Mouse (Mus musculus) cerebellum, adult (tissue): ENCODE data around the gene Gngt2.

ENCODE experiments used
- ATAC-seq: cut with Nextera tagmentation; 2 replicates; pipeline ENCODE4 v1.9.2; 2017; ENCODE audit warnings: mild to moderate bottlenecking, moderate library complexity, mixed read lengths; ENCODE audit not compliant: insufficient number of reproducible peaks, low FRiP score, low TSS enrichment

Gene Gngt2

DNA sequence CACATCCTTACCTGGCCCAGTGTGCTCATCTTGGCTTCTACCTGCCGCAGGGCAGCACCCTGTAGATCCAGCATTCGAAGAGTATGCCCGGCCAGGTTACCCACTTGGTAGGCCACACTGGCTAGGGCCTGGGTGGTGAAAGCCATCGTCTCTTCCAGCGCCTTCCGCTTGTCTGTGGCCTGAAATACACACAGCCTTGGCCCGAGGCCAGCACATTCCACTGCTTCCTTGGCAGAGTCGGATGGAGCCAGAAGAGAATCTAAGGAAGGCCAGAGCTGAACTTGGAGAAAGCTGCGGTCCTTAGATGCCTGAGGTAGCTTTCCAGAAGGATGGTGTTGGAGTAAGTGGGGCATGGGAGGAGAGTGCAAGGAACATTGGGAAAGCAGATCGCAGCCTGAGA, at the start of gene Gngt2:
Gene Gngt2, plus strand, starts transcription at position 158 of the 400 bp plus-strand sequence.
- ATAC-seq: no peak

DNA sequence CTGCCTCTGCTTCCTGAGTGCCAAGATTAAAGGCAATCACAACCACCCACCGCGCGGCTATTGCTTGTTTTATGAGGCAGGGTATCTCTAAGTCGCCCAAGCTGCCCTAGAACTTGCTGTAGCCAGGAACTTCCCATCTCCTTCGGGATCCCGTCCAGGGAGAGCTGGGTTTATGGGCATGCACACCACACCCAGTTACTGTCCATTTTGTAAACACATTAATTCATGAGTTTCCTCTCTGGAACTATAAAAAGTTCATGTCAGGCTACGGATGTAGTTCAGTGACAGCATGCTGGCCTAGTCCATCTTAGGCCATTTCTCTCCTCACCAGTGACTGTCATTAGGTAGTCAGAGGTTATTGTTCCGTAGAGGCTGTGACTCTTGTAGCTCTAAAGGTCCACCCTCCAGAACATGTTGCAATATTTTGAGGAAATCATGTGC, 47.5 kb upstream of the Gngt2 start:
- no peak for ATAC-seq

DNA sequence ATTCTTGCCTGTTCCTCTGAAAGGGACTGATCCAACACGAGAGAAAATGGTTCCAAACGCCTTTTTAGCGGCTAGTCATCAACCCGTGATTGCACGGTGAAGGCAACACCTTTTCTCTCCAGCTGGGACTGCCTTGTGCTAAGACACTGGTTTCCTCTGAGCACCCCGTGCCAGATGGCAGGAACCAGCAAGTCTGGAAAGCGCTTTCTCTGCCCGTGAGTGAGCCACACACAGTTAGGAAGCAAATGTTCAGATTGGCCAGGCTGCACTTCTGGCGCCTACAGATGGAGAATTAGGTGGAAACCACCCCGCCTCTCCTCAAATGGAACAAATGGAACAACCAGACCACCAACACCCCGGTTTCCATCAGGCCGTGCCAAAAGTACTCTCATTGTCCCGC, 45.2 kb upstream of the Gngt2 start:
- no peak for ATAC-seq

DNA sequence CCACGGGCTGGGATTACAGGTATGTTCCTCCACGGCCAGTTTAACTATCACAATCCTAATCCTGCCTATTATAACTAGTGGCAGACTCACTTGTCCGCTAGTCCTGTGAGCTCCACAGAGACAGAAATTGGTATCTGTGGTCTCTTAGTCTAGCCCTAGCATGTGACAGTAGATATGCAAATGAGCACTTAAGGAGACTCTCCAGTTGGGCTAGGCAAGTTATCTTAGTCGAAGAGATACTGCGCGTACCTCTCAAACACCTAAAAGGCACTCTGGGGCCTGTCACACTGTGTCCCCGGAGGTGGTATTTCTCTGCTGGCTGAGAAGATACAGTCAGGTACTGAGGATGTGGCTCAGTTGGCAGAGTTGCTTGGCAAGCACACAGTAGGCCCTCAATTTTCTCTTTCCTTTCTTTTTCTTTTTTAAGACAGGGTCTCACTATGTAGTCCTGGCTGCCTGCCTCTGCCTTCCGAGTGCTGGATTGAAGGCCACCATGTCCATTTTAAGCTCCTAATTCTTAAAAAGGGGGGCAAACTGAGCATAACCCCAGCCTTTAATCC, 44.0 kb upstream of the Gngt2 start:
- no peak for ATAC-seq

DNA sequence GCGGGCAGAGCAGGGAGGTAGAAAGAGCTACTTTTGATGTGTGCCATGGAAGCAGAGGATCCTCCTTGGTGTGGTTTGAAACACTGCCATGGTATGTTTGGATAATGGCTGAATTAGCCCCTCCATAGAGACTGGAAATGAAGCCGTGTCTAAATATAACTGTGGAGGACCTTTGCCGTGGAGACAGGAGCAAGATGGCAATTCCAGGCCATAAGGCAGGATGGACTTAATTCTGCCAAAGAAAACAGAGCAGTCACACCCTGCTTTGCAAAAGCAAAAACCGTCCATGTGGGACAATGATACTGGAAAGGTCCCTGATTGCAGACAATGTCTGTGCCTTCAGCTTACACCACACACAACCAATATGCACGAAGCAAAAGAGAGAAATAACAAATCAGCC, 42.8 kb upstream of the Gngt2 start:
- ATAC-seq: no peak

DNA sequence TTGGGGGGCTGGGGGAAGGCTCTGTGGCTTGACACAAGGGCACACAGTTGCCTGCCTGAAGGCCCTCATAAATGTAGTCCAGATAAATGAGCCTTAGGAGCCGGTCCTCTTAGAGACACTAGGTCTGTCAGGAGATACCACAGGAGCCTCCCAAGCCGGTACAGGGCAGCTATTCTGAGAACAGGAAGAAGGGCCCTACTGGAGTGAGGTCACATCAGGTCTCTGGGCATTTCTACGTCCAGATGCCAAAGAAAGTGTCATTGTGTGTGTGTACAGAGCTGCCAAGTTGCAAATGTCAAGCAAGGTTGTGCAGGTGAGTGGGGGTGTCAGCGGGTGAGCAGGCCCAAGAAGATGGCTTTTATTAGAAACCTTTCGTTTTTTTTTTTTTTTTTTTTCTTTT, 41.4 kb upstream of the Gngt2 start:
- no peak for ATAC-seq

DNA sequence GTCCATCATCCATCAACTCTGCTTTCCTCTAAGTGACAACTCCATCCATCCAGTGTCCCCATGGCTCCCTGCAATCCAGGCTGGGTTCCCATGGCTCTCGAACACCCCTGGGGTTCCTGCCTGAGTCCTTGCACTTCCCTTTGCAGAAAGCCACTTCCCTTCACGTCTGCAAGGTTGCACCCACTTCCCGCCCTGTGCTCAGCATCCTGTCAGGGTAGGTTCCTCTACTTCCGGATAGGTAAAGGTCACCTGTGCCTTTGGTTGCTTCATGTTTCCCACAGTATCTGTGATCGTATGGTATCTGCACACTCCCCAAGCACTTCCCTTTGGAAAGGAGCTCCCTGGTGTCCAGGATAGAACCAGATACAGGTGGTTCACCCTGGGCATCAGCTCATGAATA, 32.0 kb upstream of the Gngt2 start:
- ATAC-seq: no peak

DNA sequence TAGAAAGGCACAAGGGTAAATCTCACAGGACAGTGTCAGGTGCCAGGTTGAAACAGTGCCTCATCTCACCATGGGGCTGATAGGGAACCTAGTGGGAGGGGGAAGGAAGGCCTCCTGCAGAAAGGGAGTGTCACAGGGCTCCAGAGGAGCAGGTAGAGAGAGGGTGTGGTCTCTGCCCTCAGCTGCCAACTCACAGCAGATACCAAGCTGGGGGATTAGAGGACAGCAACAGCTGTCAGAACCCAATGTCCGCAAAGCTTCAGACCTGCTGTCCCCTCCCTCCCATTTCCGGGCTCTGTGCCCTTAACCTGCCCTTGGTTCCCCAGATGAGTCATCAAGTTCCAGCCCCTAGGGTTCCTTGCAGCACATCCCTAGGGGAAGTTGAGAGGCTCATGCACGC, 31.5 kb upstream of the Gngt2 start:
- no peak for ATAC-seq

DNA sequence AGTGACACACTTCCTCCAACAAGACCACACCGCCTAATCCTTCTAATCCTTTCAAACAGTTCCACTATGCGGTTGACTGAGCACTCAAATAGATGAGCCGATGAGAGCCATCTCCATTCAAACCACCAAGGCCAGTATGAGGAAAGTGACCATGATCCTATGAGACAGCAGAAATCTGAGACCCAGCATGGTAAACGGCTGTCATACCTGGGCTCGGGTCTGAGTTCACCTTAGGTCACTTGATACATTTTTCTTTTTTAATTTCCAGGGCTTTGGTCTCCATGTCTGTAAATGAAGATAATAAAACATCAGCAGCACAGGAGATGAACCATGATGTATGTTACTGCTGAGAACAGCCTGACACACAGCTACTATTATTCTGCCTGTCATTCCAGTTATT, 29.1 kb upstream of the Gngt2 start:
- no peak for ATAC-seq

DNA sequence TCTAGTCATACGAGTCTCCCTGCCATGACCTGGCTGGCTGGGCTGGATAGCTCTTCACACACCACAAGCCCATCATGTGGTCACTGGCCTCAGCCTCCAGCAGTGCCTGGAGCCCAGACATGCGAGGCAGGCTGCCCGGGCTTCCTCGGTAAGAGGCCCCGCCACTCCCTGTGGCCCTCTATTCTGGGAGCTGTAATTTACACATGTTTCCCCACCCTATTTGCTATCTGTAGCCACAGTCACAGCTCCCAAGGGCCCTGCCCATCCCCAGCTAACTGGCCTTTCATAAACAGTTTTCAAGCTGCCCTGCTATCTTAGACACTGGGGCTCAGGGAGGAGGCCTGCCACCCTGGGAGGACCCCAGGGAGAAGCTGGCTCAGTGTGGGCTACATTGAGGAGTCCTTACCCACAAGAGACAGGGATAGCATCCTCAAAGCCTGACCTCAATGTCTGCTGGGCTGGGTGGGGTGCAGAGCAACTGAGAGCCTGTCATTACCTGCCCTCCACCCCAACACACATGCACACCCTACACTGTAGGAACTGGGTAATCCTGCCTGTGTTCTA, 28.5 kb upstream of the Gngt2 start:
- ATAC-seq: no peak

DNA sequence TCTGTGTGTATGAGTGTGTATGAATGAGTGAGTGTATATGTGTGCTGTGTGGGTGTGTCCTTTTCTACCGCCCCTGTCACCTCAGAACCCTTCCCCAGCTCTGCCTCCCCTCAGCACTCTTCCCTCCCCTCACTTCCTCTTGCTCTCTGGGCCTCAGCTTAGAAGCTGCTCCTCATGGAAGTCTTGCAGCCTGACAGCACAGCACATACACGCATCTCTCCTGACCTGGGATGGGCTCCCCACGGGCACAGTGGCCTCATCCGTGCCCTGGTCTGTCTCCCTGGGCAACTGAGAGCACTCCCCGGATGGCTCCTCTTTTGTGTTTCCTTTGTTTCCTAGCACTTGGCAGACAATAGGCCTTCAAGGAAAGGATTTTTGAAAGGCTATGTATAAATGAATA, 27.4 kb upstream of the Gngt2 start:
- ATAC-seq: no peak

DNA sequence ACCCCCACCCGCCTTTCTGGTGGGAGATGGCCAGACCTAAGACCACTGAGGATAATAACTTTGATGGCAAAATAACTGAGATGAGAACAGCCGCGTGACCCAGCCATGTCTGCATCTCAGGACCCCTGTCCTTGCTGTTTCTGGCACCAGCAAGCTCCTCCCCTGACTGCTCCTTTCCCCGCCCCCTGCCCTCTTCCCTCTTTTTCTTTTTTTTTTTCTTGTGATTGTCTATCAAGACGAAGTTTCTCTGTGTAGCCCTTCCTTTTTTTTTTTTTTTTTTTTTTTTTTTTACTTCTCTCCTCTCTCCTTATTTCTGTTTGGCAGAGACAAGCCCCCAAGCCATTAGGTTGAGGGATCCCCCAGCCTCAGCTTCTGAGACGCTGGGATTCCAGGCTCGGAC, 26.2 kb upstream of the Gngt2 start:
- ATAC-seq: no peak

DNA sequence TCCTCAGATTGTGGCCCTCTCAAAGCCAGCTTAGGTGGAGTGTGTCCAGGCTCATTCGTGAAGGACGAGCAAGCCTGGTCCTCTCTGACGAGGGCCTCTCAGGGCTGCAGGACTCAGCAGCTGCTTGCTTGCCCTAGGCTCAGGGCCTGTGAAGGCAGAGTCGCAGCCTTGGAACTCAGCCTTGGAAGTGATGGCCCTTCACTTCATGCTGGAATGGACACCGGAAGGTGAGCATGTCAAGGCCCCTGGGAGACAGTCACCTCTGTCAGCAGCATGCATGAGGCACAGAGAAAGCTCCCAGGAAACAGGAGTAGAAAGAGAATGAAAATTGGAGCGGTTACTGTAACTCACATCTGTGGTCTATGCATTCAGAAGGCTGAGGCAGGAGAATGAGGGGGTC, 25.3 kb upstream of the Gngt2 start:
- ATAC-seq: no peak

DNA sequence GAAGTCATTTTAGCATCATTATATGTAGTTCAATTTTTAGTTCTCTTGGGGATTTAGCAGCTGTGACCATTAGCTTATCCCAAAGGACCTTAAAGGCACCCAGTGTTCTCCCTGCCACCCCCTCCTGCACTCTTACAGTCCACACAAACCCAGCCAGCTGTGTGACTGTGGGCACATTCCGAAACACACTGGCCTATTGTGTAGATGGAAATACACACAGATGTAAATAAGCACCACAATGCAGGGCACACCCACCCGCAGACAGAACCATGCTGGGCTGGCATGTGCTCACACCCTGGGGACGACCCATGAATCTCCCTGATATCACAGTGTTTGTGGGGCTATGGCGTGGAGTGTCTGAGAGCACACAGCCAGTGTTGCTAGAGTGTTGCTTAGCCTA, 24.8 kb upstream of the Gngt2 start:
- no peak for ATAC-seq

DNA sequence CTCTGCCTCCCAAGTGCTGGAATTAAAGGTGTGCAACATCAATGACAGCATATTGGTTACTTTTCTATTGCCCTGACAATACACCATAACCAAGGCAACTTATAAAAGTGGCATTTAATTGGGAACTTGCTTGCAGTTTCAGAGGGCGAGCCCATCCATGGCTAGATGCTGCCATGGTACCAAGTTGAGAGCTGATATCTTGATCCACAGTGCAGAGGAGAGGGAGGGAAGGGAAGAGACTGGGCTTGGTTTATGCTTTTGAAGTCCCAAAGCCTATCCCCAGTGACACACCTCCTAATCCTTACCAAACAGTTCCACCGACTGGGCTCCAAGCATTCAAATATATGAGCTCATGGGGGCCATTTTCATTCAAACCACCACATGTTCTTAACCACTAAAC, 22.9 kb upstream of the Gngt2 start:
- ATAC-seq: no peak

DNA sequence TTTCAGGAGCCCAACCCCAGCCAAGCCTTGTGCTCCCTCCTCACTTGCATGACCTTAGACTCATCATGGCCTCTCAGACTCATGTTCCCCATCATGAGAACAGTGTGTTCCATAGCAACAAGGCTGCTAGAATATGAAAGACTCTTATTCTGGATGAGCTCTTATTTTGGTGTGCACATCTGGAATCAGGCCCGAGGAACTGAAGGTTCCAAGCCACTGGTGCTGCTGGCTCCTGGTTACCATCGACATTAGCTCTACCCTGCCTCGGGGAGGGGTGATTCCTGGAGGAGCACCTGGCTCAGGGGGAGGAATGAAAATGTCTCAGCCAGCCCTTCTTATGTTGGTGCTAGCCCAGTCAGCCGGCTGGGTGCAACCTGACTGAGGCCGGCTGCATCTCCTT, 22.2 kb upstream of the Gngt2 start:
- no peak for ATAC-seq

DNA sequence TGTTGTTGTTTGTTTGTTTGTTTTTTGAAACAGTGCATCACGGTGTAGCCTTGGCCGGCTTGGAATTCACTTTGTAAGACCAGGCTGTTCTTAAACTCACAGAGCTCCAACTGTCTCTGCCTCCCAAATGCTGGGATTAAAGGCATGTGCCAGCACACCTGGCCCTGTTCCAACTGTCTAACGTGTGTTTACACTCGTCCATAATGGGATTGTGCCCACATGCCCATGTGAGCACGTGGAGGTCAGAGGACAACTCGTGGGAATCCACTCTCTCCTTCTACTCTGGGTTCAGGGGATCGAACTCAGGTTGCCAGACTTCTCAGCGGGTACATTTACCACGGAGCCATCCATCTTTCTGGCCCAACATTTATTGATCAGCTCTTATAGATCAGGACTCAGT, 21.6 kb upstream of the Gngt2 start:
- ATAC-seq: no peak

DNA sequence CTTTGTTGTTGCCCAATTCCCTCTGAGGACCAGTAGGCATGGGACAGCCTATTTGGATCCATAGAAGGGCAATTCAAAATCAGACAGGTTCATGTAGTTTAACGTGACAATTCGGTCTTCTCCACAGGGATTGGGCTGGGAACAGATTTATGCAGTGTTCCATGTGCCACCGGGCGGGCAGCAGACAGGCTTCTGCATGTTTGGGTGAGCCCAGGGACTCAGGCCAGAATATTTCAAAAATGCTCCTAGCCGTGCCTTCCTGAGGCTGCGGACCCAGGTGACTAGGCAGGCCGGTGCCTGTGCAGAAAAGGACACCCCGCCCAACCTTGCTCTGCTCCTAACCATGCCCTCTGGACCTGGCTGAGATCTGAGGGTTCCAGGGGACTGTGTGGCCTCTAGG, 17.9 kb upstream of the Gngt2 start:
- ATAC-seq: no peak

DNA sequence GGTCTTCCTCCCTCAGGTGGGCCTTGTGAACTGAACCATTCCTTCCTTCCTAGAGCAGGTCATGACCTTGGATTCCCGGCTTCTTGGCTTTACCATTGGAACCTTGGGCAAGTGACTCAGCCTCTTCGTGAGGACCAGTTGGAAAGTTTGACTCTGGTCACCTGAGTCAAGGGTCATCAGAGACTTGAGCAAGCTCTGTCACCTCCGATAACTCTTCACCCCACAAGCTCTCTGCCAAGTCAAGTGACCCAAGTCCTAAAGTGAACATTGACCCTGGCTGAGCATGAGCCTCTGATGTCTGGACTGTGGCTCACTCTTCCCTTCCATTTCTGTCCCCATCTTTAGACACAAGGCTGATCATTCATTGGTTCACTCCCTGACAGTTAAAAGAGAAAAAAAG, 15.5 kb upstream of the Gngt2 start:
- no peak for ATAC-seq

DNA sequence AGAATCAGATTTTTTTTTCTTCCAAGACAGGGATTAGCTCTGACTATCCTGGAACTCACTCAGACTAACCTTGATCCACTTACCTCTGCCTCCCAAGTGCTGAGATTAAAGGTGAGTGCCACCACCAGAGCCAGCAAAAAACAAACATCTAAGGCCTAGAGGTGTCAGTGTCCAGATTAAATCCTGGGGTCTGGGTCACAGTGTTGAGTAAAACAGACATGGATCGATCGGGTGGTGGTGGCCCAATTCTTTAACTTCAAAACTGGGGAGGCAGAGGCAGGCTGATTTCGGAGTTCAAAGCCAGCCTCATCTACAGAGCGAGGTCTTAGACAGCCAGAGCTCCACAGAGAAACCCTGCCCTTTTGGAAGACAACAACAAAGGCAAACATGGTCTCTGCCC, 14.6 kb upstream of the Gngt2 start:
- no peak for ATAC-seq

DNA sequence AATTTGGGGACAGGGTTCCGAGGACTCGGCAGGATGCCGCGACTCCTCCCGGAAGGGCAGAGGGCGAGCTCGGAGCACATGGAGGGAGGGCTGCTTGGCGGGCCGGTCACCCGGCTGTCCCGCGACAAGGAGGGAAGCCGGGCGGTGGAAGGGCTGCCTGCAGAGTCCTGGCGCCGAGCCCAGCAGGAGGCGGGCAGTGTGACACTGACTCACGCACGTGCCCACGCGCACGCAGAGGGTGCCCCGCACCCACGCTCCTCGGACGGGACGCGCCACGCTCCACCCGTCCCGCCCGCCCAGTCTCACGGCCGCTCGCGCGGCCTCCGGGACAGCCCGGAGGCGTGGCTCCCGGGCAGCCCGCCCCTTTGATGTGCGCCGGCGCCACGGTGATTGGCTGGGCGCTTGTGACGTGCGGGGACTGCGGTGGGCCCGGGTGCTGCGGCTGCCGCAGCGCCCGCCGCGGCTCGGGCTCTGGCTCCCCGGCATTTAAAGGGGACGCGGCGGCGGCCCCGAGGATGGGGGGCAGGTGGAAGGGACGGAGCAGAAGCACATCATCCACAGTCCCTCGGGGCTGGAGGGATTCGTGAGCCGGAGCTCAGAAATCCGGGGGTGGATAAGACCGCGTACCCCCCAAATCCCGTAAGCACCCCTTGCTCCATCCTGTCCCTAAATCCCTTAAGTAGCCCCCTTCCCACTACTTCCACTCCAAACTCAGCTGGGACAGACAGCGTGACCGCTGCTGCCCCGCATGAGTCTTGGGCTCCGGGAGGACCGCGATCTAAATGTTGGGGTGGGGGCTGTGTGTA, 12.7 kb upstream of the Gngt2 start, which contains the start of gene Phospho1:
Gene Phospho1, plus strand, starts transcription at position 429 of the 806 bp plus-strand sequence.
- ATAC-seq: peak; percentile 89

DNA sequence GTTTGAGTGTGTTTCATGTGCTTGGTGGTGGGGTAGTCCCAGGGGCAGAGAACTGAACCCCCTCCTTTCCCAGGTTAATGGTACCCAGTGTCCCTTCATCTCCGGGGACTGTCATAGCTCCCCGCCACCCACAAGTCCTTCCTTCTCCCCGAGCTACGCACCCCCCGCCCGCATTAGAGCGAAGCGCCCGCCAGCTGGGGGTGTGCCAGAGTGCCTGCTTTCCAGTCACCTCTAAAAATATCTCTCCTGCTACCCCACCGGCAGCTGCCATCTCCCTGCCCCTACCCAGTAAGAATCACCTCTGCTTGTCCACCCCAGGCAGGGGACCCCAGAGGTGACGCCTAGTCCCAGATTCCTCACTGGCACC, 12.2 kb upstream of the Gngt2 start:
- ATAC-seq: no peak
